Mouse (Mus musculus): ENCODE data around the gene Homez.

DNA sequence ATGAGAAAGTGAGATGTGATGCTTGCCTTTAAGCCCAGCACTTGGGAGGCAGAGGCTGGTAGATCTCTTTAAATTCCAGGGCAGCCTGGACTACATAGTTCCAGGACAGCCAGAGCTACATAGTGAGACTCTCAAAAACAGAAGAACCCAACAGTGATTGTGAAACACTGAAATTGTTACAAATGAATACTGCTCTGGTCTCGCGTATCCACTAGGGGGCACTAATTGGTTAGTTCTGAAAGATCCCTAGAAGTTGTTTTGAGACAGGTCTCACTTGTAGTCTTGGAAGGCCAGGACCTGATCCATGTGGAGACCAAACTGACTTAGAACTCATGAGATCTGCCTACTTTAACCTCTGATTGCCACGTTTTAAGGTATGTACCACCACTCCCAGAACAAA lies 29.6 kb upstream of the Homez start:
- TF ChIP-seq GATA1 (IDR thresholded peaks at IDR 0.05; ENCODE audit: borderline replicate concordance, low read length) (no peak), FLI1 (IDR thresholded peaks at IDR 0.05; ENCODE audit: low read length) (no peak)
